Mouse (Mus musculus) intestine, embryonic 14.5 days (tissue): ENCODE data around the gene Gm14326. TPM values are rescaled to one million over a fixed set of nuclear protein-coding genes. Genes with fewer than 3 reads are reported as not detected.
A peak's percentile ranks its signal among the peaks of the same experiment; 100 is the strongest.
"Not testable (repeated sequence)": the region's sequence is repeated elsewhere in the genome, so short reads cannot be mapped to it uniquely, and the experiment has no call there.

Experiments
- ATAC-seq: fragments of 200-750 bp; cut with Nextera tagmentation; replicated peaks from 2 replicates; pipeline ENCODE4 v1.8.0; 2017; ENCODE audit warnings: low read depth, moderate number of reproducible peaks, moderate TSS enrichment, moderate library complexity; ENCODE audit not compliant: low FRiP score, low TSS enrichment
- DNase-seq: peaks from one replicate; pipeline ENCODE4 v3.0.0-alpha.2; 2018; ENCODE audit warnings: low spot score
- H3K27ac ChIP-seq: fragments of 300-500 bp; sonication (generic); 2 replicates; pipeline ENCODE4 v1.5.1; 2014; ENCODE audit warnings: low read depth, mild to moderate bottlenecking, control low read depth
- H3K27me3 ChIP-seq: fragments of 300-500 bp; sonication (generic); replicated peaks from 2 replicates; pipeline ENCODE4 v1.6.1; 2014; ENCODE audit warnings: low read length, control low read depth; ENCODE audit not compliant: control insufficient read depth, insufficient read depth
- H3K36me3 ChIP-seq: fragments of 300-500 bp; sonication (generic); 2 replicates; pipeline ENCODE4 v1.6.1; 2014; ENCODE audit warnings: low read length, control low read depth; ENCODE audit not compliant: control insufficient read depth, insufficient read depth
- H3K4me1 ChIP-seq: fragments of 300-500 bp; sonication (generic); replicated peaks from 2 replicates; pipeline ENCODE4 v1.6.1; 2014; ENCODE audit warnings: low read length, control low read depth, mixed read lengths; ENCODE audit not compliant: control insufficient read depth, insufficient read depth
- H3K4me2 ChIP-seq: fragments of 300-500 bp; sonication (generic); 2 replicates; pipeline ENCODE4 v1.6.1; 2014; ENCODE audit warnings: low read length
- H3K4me3 ChIP-seq: fragments of 300-500 bp; sonication (generic); 2 replicates; pipeline ENCODE4 v1.5.1; 2014; ENCODE audit warnings: low read depth, low read length, control low read depth, mixed read lengths
- H3K9ac ChIP-seq: fragments of 300-500 bp; sonication (generic); 2 replicates; pipeline ENCODE4 v1.6.1; 2014; ENCODE audit warnings: mild to moderate bottlenecking, low read length
- H3K9me3 ChIP-seq: fragments of 300-500 bp; sonication (generic); 2 replicates; pipeline ENCODE4 v1.6.1; 2016; ENCODE audit warnings: low read length, control low read depth; ENCODE audit not compliant: control insufficient read depth
- WGBS: fragments of 180-500 bp; shearing (Covaris S2); extraction: QIAGEN DNeasy Blood & Tissue Kit; methylation state at CpG from one replicate; pipeline ENCODE4 v1.1.7; 2014; 5-methylcytosine and 5-hydroxymethylcytosine counted together
- polyA plus RNA-seq: library from polyadenylated mRNA; unstranded; fragments of >200 nt; fragmentation: Nextera tagmentation; extraction: Ambion mirVana; gene quantifications from 2 replicates; pipeline ENCODE4 v1.2.1, GENCODE M21; 2014

Gm14326 gene
- 18.6 and 21.4 TPM in 2 replicates for polyA plus RNA-seq

- not testable (repeated sequence) for H3K27me3 ChIP-seq, H3K4me1 ChIP-seq, H3K9me3 ChIP-seq, H3K36me3 ChIP-seq, DNase-seq, ATAC-seq, H3K27ac ChIP-seq, H3K9ac ChIP-seq
- Histone ChIP-seq H3K4me2 (0 out of 2 replicates have a peak within 1 kb of the TSS, but pooled peaks have one; percentile 31), H3K4me3 (peak within 1 kb of the TSS; percentile 36)
- whole genome bisulfite sequencing = 0% methylated on average over 3 of the region's 7 CpGs
Observed at GRCm38 (mm10) chr2:177957145-177957544, at the start of gene Gm14326. Gene Gm14326, minus strand, starts transcription at chr2:177957297.

- not testable (repeated sequence) for H3K36me3 ChIP-seq, DNase-seq, H3K4me1 ChIP-seq, ATAC-seq, H3K27me3 ChIP-seq, H3K4me2 ChIP-seq, H3K9ac ChIP-seq, H3K4me3 ChIP-seq, H3K27ac ChIP-seq, H3K9me3 ChIP-seq
- WGBS = 80% methylated on average over 7 of the region's 7 CpGs
Observed at GRCm38 (mm10) chr2:177974814-177975213, 17.7 kb upstream of the Gm14326 start.

GRCm38 (mm10) chr2:177956734-177957133 is 363 bp downstream of the Gm14326 start:
- H3K9ac ChIP-seq, H3K9me3 ChIP-seq, ATAC-seq, H3K27ac ChIP-seq, H3K27me3 ChIP-seq, H3K4me1 ChIP-seq, H3K36me3 ChIP-seq: not testable (repeated sequence)
- Histone ChIP-seq H3K4me3 (peak overlapping the region; percentile 36), H3K4me2 (0 out of 2 replicates have a peak overlapping the region, but pooled peaks have one; percentile 31)
- DNase-seq = peak; percentile 48
- 1% methylated on average over 18 of the region's 18 CpGs for WGBS

- H3K4me1 ChIP-seq, H3K36me3 ChIP-seq, H3K9ac ChIP-seq, H3K4me3 ChIP-seq, H3K27me3 ChIP-seq, H3K9me3 ChIP-seq, ATAC-seq, DNase-seq, H3K4me2 ChIP-seq, H3K27ac ChIP-seq: not testable (repeated sequence)
- 57% methylated on average over 3 of the region's 5 CpGs for WGBS
Observed at GRCm38 (mm10) chr2:177925563-177926103, 31.5 kb downstream of the Gm14326 start, which contains the start of gene Zfp972. Gene Zfp972, minus strand, starts transcription at chr2:177925613.

GRCm38 (mm10) chr2:177903276-177903675 is 53.8 kb downstream of the Gm14326 start:
- not testable (repeated sequence) for H3K4me2 ChIP-seq, H3K9me3 ChIP-seq, DNase-seq, H3K4me1 ChIP-seq, H3K9ac ChIP-seq, H3K36me3 ChIP-seq, ATAC-seq, H3K27ac ChIP-seq, H3K27me3 ChIP-seq, H3K4me3 ChIP-seq
- 86% methylated on average over 5 of the region's 12 CpGs for WGBS

- not testable (repeated sequence) for H3K9ac ChIP-seq, H3K4me1 ChIP-seq, ATAC-seq, H3K4me2 ChIP-seq, H3K36me3 ChIP-seq, H3K27ac ChIP-seq, H3K4me3 ChIP-seq, H3K9me3 ChIP-seq, DNase-seq, H3K27me3 ChIP-seq
- 67% methylated on average over 2 of the region's 3 CpGs for WGBS
Observed at GRCm38 (mm10) chr2:177898171-177898570, 58.9 kb downstream of the Gm14326 start.

GRCm38 (mm10) chr2:177897046-177897578 is 60.0 kb downstream of the Gm14326 start, which contains the start of gene Gm14327:
Gene Gm14327, plus strand, starts transcription at chr2:177897096.
- not testable (repeated sequence) for H3K9me3 ChIP-seq, H3K36me3 ChIP-seq, H3K27ac ChIP-seq, H3K4me2 ChIP-seq, ATAC-seq, H3K9ac ChIP-seq, H3K27me3 ChIP-seq, H3K4me3 ChIP-seq, H3K4me1 ChIP-seq, DNase-seq
- 35% methylated on average over 7 of the region's 13 CpGs for WGBS

- not testable (repeated sequence) for H3K36me3 ChIP-seq, H3K9me3 ChIP-seq, H3K4me1 ChIP-seq, DNase-seq, H3K27me3 ChIP-seq, H3K27ac ChIP-seq, H3K4me3 ChIP-seq, H3K9ac ChIP-seq, H3K4me2 ChIP-seq, ATAC-seq
- 94% methylated on average over 14 of the region's 14 CpGs for WGBS
Observed at GRCm38 (mm10) chr2:177887743-177888142, 69.4 kb downstream of the Gm14326 start.
